25 mouse cellular contexts compared by ENCODE assay signal in the genomic region with DNA sequence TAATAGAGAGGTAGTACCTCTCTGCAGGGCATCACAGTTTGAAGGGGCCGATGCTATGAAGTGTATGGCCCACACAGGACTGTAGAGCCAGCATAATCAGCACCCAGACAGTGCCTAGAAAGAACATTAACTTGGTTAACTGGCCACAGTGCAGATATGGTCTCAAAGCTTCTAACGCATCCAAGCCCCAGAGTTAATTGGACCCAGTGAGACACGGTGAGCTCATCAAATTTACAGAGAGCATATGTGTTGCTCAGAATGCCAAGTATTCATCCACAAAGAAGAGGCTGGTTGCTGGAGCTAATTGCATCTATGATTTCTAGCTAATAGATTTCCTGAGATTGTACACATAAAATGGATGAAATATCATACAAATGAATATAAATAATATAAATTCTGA.
DNase-seq lines count a peak whose midpoint lies in the region; ATAC-seq lines count a peak whose summit lies in the region.
"Had no signal": no experiment of that assay in that cellular context is flagged by ENCODE, and none has a peak within 500 bp of the region (broad histone marks: within the 10 kb centered on the region; RNA-seq: fewer than 3 reads in every experiment).

No protein-coding gene starts in this region.

- H3K9ac ChIP-seq in forebrain, embryonic 14.5 days (ENCODE audit: low read length) = no peak overlapping the region
- H3K9ac ChIP-seq in midbrain, embryonic 14.5 days (replicated peaks; ENCODE audit: low read length) = no peak overlapping the region
- no peak overlapping the region for H3K9ac ChIP-seq in midbrain, embryonic 11.5 days (ENCODE audit: low read length)
- no peak overlapping the region for H3K9ac ChIP-seq in forebrain, embryonic 16.5 days (replicated peaks; ENCODE audit: low read depth, low read length)
- H3K9ac ChIP-seq: heart, embryonic 12.5 days; hindbrain, embryonic 15.5 days; kidney, embryonic 15.5 days; liver, embryonic 12.5 days; liver, postnatal 0 days; neural tube, embryonic 15.5 days had no signal

- intact Hi-C loops in heart, postnatal 25 days (cut with DNase I) = loop anchor here (5.0 kb wide), 1 partner anchor 39 kb away; no protein-coding TSS in a partner anchor

- H3K4me2 ChIP-seq in forebrain, embryonic 14.5 days (ENCODE audit: low read length) = no peak overlapping the region
- H3K4me2 ChIP-seq in midbrain, embryonic 14.5 days (ENCODE audit: low read length) = no peak overlapping the region
- no peak overlapping the region for H3K4me2 ChIP-seq in midbrain, embryonic 11.5 days
- no peak overlapping the region for H3K4me2 ChIP-seq in forebrain, embryonic 16.5 days (ENCODE audit: low read length)
- H3K4me2 ChIP-seq: heart, embryonic 12.5 days; hindbrain, embryonic 15.5 days; kidney, embryonic 15.5 days; liver, embryonic 12.5 days; neural tube, embryonic 15.5 days had no signal

- no peaks in the 10 kb centered on the region for H3K27me3 ChIP-seq in forebrain, embryonic 14.5 days (replicated peaks; ENCODE audit: control insufficient read depth, insufficient read depth, low read length)
- H3K27me3 ChIP-seq in forebrain, embryonic 10.5 days (ENCODE audit: poor library complexity, severe bottlenecking) = no peaks in the 10 kb centered on the region
- H3K27me3 ChIP-seq in midbrain, embryonic 14.5 days (ENCODE audit: control insufficient read depth, insufficient read depth, low read length) = no peaks in the 10 kb centered on the region
- no peaks in the 10 kb centered on the region for H3K27me3 ChIP-seq in midbrain, embryonic 11.5 days (ENCODE audit: control insufficient read depth, insufficient read depth, low read length)
- no peaks in the 10 kb centered on the region for H3K27me3 ChIP-seq in forebrain, embryonic 16.5 days (replicated peaks; ENCODE audit: control insufficient read depth, insufficient read depth, low read length)
- H3K27me3 ChIP-seq: heart, embryonic 12.5 days; hindbrain, embryonic 15.5 days; kidney, embryonic 15.5 days; liver, embryonic 12.5 days; megakaryocyte, embryonic 14.5 days; neural tube, embryonic 15.5 days had no signal

- peak; percentile 57 for ATAC-seq in forebrain, embryonic 14.5 days
- no peak for ATAC-seq in midbrain, embryonic 14.5 days (ENCODE audit: low FRiP score, low TSS enrichment)
- no peak for ATAC-seq in midbrain, embryonic 11.5 days (ENCODE audit: low FRiP score)
- ATAC-seq in forebrain, embryonic 16.5 days = peak; percentile 59
- ATAC-seq: CD4-positive, CD25-positive, alpha-beta regulatory T cell, adult 4 months; liver, embryonic 12.5 days; liver, postnatal 0 days; lung, postnatal 0 days had no signal

- H3K4me3 ChIP-seq in forebrain, embryonic 14.5 days (ENCODE audit: low read depth, low read length) = no peak overlapping the region
- no peak overlapping the region for H3K4me3 ChIP-seq in forebrain, embryonic 10.5 days
- no peak overlapping the region for H3K4me3 ChIP-seq in midbrain, embryonic 14.5 days (replicated peaks; ENCODE audit: low read depth, low read length)
- H3K4me3 ChIP-seq in midbrain, embryonic 11.5 days (ENCODE audit: low read depth, low read length) = no peak overlapping the region
- H3K4me3 ChIP-seq in forebrain, embryonic 16.5 days (replicated peaks; ENCODE audit: low read length) = no peak overlapping the region
- H3K4me3 ChIP-seq: heart, adult 2 months; heart, embryonic 12.5 days; hindbrain, embryonic 15.5 days; kidney, embryonic 15.5 days; liver, embryonic 12.5 days; megakaryocyte, embryonic 14.5 days; neural tube, embryonic 15.5 days had no signal

- no peak overlapping the region for H3K27ac ChIP-seq in forebrain, embryonic 14.5 days (ENCODE audit: low read depth, low read length)
- no peak overlapping the region for H3K27ac ChIP-seq in forebrain, embryonic 10.5 days
- H3K27ac ChIP-seq in midbrain, embryonic 14.5 days (replicated peaks; ENCODE audit: low read depth, low read length) = no peak overlapping the region
- H3K27ac ChIP-seq in midbrain, embryonic 11.5 days (ENCODE audit: low read depth, low read length) = no peak overlapping the region
- H3K27ac ChIP-seq in forebrain, embryonic 16.5 days (ENCODE audit: low read length) = no peak overlapping the region
- H3K27ac ChIP-seq: heart, adult 2 months; hindbrain, embryonic 15.5 days; kidney, embryonic 15.5 days; liver, embryonic 12.5 days; neural tube, embryonic 15.5 days had no signal

- WGBS in forebrain, embryonic 14.5 days = 48% methylated on average over 3 of the region's 3 CpGs
- 90% methylated on average over 3 of the region's 3 CpGs for WGBS in forebrain, embryonic 10.5 days
- WGBS in midbrain, embryonic 14.5 days = 66% methylated on average over 3 of the region's 3 CpGs
- 80% methylated on average over 3 of the region's 3 CpGs for WGBS in midbrain, embryonic 11.5 days
- 45% methylated on average over 3 of the region's 3 CpGs for WGBS in forebrain, embryonic 16.5 days

- no peaks in the 10 kb centered on the region for H3K9me3 ChIP-seq in forebrain, embryonic 14.5 days (replicated peaks; ENCODE audit: control insufficient read depth, low read length)
- no peaks in the 10 kb centered on the region for H3K9me3 ChIP-seq in forebrain, embryonic 10.5 days
- H3K9me3 ChIP-seq in midbrain, embryonic 14.5 days (ENCODE audit: control insufficient read depth, low read length) = no peaks in the 10 kb centered on the region
- no peaks in the 10 kb centered on the region for H3K9me3 ChIP-seq in midbrain, embryonic 11.5 days (ENCODE audit: control insufficient read depth, low read length)
- H3K9me3 ChIP-seq in forebrain, embryonic 16.5 days (ENCODE audit: control insufficient read depth, low read length) = no peaks in the 10 kb centered on the region
- H3K9me3 ChIP-seq: heart, embryonic 12.5 days; hindbrain, embryonic 15.5 days; kidney, embryonic 15.5 days; liver, embryonic 12.5 days; megakaryocyte, embryonic 14.5 days; neural tube, embryonic 15.5 days had no signal

- DNase-seq in forebrain, embryonic 14.5 days (ENCODE audit: low spot score) = peak; percentile 60
- DNase-seq in forebrain, embryonic 10.5 days (ENCODE audit: extremely low spot score, low spot score) = no peak
- peak; percentile 34 for DNase-seq in midbrain, embryonic 14.5 days
- no peak for DNase-seq in midbrain, embryonic 11.5 days (ENCODE audit: low spot score, missing footprints)
- DNase-seq in heart, postnatal 25 days (ENCODE audit: low spot score) = no peak
- DNase-seq in cerebellum, adult 18-20 months = no peak
- DNase-seq: adrenal gland, adult 8-10 months; cerebellum, adult 11-12 months; heart, adult 2 months; kidney, adult 18-20 months; kidney, postnatal 25 days; liver, postnatal 0 days; lung, postnatal 4 days; retina, postnatal 1 day; right cerebral cortex, postnatal 14 days; thymus, postnatal 4 days had no signal

- H3K36me3 ChIP-seq in forebrain, embryonic 14.5 days (ENCODE audit: control insufficient read depth, insufficient read depth, low read length) = no peaks in the 10 kb centered on the region
- no peaks in the 10 kb centered on the region for H3K36me3 ChIP-seq in forebrain, embryonic 10.5 days (replicated peaks)
- no peaks in the 10 kb centered on the region for H3K36me3 ChIP-seq in midbrain, embryonic 14.5 days (ENCODE audit: control insufficient read depth, insufficient read depth, low read length)
- no peaks in the 10 kb centered on the region for H3K36me3 ChIP-seq in midbrain, embryonic 11.5 days (ENCODE audit: control insufficient read depth, insufficient read depth, low read length)
- H3K36me3 ChIP-seq in forebrain, embryonic 16.5 days (ENCODE audit: control insufficient read depth, insufficient read depth) = no peaks in the 10 kb centered on the region
- H3K36me3 ChIP-seq: heart, embryonic 12.5 days; hindbrain, embryonic 15.5 days; kidney, embryonic 15.5 days; liver, embryonic 12.5 days; neural tube, embryonic 15.5 days had no signal

- no peaks in the 10 kb centered on the region for H3K4me1 ChIP-seq in forebrain, embryonic 14.5 days (ENCODE audit: control insufficient read depth, insufficient read depth, low read length)
- no peaks in the 10 kb centered on the region for H3K4me1 ChIP-seq in forebrain, embryonic 10.5 days
- H3K4me1 ChIP-seq in midbrain, embryonic 14.5 days (ENCODE audit: control insufficient read depth, insufficient read depth, low read length) = no peaks in the 10 kb centered on the region
- no peaks in the 10 kb centered on the region for H3K4me1 ChIP-seq in midbrain, embryonic 11.5 days (ENCODE audit: control insufficient read depth, insufficient read depth, low read length)
- no peaks in the 10 kb centered on the region for H3K4me1 ChIP-seq in forebrain, embryonic 16.5 days (replicated peaks; ENCODE audit: control insufficient read depth, insufficient read depth, low read length)
- H3K4me1 ChIP-seq: heart, embryonic 12.5 days; hindbrain, embryonic 15.5 days; kidney, embryonic 15.5 days; liver, embryonic 12.5 days; megakaryocyte, embryonic 14.5 days; neural tube, embryonic 15.5 days had no signal

Comparison
In these comparisons a context has a peak if more than half of its experiments do, and no peak if none do; other contexts are left out.
1. DNase-seq: peak in forebrain, embryonic 14.5 days (single experiment) and midbrain, embryonic 14.5 days (single experiment); none in forebrain, embryonic 10.5 days (single experiment), midbrain, embryonic 11.5 days (single experiment), heart, postnatal 25 days (single experiment) and cerebellum, adult 18-20 months (0 of 2).
2. ATAC-seq: peak in forebrain, embryonic 14.5 days (single experiment) and forebrain, embryonic 16.5 days (single experiment); none in midbrain, embryonic 14.5 days (single experiment) and midbrain, embryonic 11.5 days (single experiment).